Mouse (Mus musculus) megakaryocyte progenitor cell, adult 5-6 weeks (primary cell): Measurements from ENCODE around the gene Spin4. TPM values are rescaled to one million over a fixed set of nuclear protein-coding genes. Genes with fewer than 3 reads are reported as not detected.

Experiments used
- ATAC-seq: replicated peaks from 2 replicates; pipeline ENCODE4 v1.8.0; 2016; ENCODE audit warnings: mild to moderate bottlenecking, moderate TSS enrichment, inconsistent platforms; ENCODE audit not compliant: poor library complexity
- total RNA-seq, 2 experiments: library from RNA; stranded (forward) in 1 of 2; stranded (reverse) in 1 of 2; fragments of 157-497, 149-512 nt in 1 of 2; fragments of 200-1000 nt in 1 of 2; gene quantifications; 2 replicates each; pipeline versions ENCODE4 v1.2.3 to v1.2.4; 2015 to 2017

Spin4 gene
- total RNA-seq (2015) (0.10 and 0.27 TPM in 2 replicates), total RNA-seq (2017) (0.37 TPM in 1 of 2 replicates, not detected in the other)

DNA sequence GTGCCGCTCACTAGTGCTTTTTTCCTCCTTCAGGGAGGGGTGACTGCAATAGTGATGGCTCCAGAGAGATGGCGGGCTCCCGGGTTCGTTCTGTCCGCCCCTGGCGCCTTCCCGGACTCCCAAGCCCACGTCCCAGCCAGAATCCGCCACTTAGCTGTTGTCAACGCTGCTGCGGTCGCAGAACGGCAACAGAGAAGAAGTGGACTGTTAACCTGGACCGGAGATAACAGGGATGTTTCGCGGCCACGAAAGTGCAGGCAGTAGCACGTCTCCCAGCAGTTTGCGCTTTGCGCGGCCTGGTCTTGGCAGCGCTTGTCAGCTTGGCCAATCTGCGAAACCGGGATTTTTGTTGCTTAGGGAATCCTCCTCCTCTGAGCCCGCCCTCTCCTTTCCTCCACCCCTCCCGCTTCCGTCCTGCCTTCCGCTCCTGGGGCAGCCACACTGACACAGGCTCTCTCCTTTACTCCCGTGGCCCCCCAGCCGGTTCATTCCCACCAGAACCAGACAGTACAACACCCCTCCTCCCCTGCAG lies at the start of gene Spin4:
Gene Spin4, minus strand, starts transcription at position 322 of the 532 bp plus-strand sequence.
- ATAC-seq = peak; percentile 86

DNA sequence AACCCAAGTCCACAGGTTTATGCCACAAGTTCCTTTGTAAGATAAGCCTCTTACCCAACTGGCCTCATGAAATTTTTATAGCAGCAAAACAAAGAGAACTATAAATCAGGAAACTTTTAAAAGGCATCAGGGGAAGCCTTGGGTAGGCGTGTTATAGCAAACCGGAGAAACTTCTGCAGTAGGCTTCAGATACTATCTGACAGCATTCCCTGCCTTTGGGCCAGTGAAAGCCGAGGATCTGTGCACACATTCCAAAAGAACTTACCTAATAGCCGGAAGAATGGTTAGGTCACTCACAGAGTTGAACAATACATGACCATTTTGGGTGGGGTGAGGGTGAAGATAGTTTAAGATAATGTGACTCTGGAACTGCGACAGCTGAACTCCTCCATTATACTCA lies 1.4 kb upstream of the Spin4 start:
- no peak for ATAC-seq

- ATAC-seq = peak; percentile 61
These were observed 612 bp downstream of the Spin4 start for GRCm38 (mm10) chrX:95025779-95026360.

- peak; percentile 78 for ATAC-seq
These were observed 14.4 kb downstream of the Spin4 start for GRCm38 (mm10) chrX:95012033-95012432.

GRCm38 (mm10) chrX:94998845-94999244 lies 27.6 kb downstream of the Spin4 start:
- ATAC-seq = no peak

DNA sequence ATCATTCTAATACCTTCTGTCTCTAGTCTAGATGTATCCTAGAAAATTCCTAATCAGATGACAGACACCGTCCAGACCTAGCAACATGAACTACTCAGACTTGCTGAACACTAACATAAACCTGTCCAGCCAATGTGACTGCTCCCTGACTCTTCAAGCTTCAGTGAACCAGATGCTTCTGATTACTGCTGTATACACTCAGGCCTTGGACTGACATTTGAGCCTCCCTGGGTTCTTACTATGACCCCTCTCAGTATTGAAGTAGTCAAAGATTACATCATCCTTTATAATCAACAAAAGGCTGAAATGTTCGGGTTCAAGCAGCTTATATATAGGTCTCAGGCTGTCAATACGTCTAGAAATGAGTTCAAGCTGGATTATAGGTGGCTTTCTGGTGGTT lies 32.4 kb downstream of the Spin4 start:
- no peak for ATAC-seq

- ATAC-seq = no peak; the same call in 1 of the 2 replicates
These were observed 35.6 kb downstream of the Spin4 start for GRCm38 (mm10) chrX:94990903-94991302.

- ATAC-seq = peak; percentile 93
These were observed 36.2 kb downstream of the Spin4 start for GRCm38 (mm10) chrX:94990080-94990825.

Other genes starting within 250 kb of the Spin4 start
- 0.49 and 0.52 TPM in 2 replicates for gene Arhgef9, start 170.2 kb upstream of the Spin4 start, total RNA-seq (2015)
- gene Arhgef9, start 170.2 kb upstream of the Spin4 start, total RNA-seq (2017) = 0.17 and 1.2 TPM in 2 replicates